Mouse (Mus musculus) stomach, postnatal 0 days (tissue): ENCODE data around the gene Vps45. TPM values are rescaled to one million over a fixed set of nuclear protein-coding genes. Genes with fewer than 3 reads are reported as not detected.

ENCODE experiments used
- ATAC-seq: fragments of 200-750 bp; cut with Nextera tagmentation; 2 replicates; pipeline ENCODE4 v1.8.0; 2017; ENCODE audit not compliant: low FRiP score, low TSS enrichment
- DNase-seq: peaks from one replicate; pipeline ENCODE4 v3.0.0-alpha.2; 2016; ENCODE audit warnings: low spot score
- H3K27ac ChIP-seq: fragments of 300-500 bp; sonication (generic); replicated peaks from 2 replicates; pipeline ENCODE4 v1.5.1; 2014; ENCODE audit warnings: mild to moderate bottlenecking, control low read depth
- H3K27me3 ChIP-seq: fragments of 300-500 bp; sonication (generic); 2 replicates; pipeline ENCODE4 v1.6.1; 2014; ENCODE audit warnings: low read length; ENCODE audit not compliant: control insufficient read depth, insufficient read depth
- H3K36me3 ChIP-seq: fragments of 300-500 bp; sonication (generic); 2 replicates; pipeline ENCODE4 v1.6.1; 2014; ENCODE audit warnings: low read length, mixed read lengths; ENCODE audit not compliant: control insufficient read depth, insufficient read depth
- H3K4me1 ChIP-seq: fragments of 300-500 bp; sonication (generic); replicated peaks from 2 replicates; pipeline ENCODE4 v1.6.1; 2014; ENCODE audit warnings: antibody characterized with exemption; ENCODE audit not compliant: control insufficient read depth, insufficient read depth
- H3K4me2 ChIP-seq: fragments of 300-500 bp; sonication (generic); replicated peaks from 2 replicates; pipeline ENCODE4 v1.6.1; 2014; ENCODE audit warnings: low read depth, mild to moderate bottlenecking, control low read depth, moderate library complexity
- H3K4me3 ChIP-seq: fragments of 300-500 bp; sonication (generic); 2 replicates; pipeline ENCODE4 v1.5.1; 2014; ENCODE audit warnings: low read depth, low read length, control low read depth
- H3K9ac ChIP-seq: fragments of 300-500 bp; sonication (generic); 2 replicates; pipeline ENCODE4 v1.6.1; 2014; ENCODE audit warnings: mild to moderate bottlenecking, low read length, control low read depth, mixed read lengths
- H3K9me3 ChIP-seq: fragments of 300-500 bp; sonication (generic); 2 replicates; pipeline ENCODE4 v1.6.1; 2016; ENCODE audit warnings: low read length; ENCODE audit not compliant: control insufficient read depth
- CTCF ChIP-seq: IDR thresholded peaks from 2 replicates; pipeline ENCODE4 v1.5.1; 2016; ENCODE audit warnings: antibody characterized with exemption, low read depth, mild to moderate bottlenecking, moderate library complexity
- EP300 ChIP-seq: optimal IDR thresholded peaks from 2 replicates; pipeline ENCODE3; 2016; ENCODE audit warnings: antibody characterized with exemption
- WGBS: fragments of 180-500 bp; shearing (Covaris S2); extraction: QIAGEN DNeasy Blood & Tissue Kit; methylation state at CpG from one replicate; pipeline ENCODE4 v1.1.7; 2014; 5-methylcytosine and 5-hydroxymethylcytosine counted together
- polyA plus RNA-seq: library from polyadenylated mRNA; unstranded; fragments of >200 nt; fragmentation: Nextera tagmentation; extraction: Ambion mirVana; gene quantifications from 2 replicates; pipeline ENCODE4 v1.2.1, GENCODE M21; 2015

The Vps45 gene
- polyA plus RNA-seq, 1 experiment from 2014 or later = 28.0 TPM

DNA sequence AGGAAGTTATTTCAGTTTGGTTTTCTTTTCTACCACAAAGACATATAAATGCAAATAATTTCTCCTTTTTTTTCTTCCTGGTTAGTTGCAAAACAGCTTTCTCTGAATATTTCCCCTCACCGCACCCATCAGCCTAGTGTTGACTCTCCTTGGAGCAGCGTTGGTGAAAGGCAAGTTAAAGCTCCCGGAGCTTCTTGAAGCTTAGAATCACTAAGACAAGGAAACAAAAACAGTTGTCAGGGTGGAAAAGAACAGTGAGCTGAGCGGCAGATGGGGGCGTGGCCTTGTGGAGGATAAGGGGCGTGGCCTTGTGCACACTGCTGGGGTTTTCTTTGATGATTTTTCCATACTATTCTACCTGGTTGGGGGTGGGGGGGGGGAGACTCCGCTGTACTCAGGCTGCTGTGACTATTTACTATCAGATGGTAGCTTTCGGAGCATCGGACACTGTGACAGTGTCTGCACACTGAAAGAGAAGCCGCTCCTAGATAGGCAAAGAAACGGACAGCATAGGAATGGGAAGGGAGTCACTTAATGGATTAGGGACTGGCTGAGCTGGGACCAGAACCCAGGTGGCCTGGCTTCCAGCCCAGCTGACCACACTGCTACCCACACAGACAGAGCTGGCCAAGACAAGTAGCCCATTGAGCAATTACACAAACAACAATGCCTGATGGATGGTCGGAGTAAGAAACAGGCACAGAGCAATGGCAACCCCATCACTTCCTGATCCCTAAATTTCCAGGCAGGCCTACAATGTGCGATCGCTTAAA lies 44.0 kb upstream of the Vps45 start:
- 17% methylated on average over 14 of the region's 14 CpGs for WGBS
- no peaks in the 10 kb centered on the region for H3K27me3 ChIP-seq
- no peak for TF ChIP-seq EP300
- TF ChIP-seq CTCF = no peak
- ATAC-seq (no peak), DNase-seq (peak; percentile 81)
- no peaks in the 10 kb centered on the region; the same call in 1 of the 2 replicates for H3K4me1 ChIP-seq
- H3K4me2 ChIP-seq = peak overlapping the region; percentile 40
- H3K27ac ChIP-seq = no peak overlapping the region
- H3K9ac ChIP-seq = no peak overlapping the region
- H3K36me3 ChIP-seq = no peaks in the 10 kb centered on the region
- H3K9me3 ChIP-seq = no peaks in the 10 kb centered on the region
- H3K4me3 ChIP-seq = peak overlapping the region; percentile 19; the same call in 1 of the 2 replicates

DNA sequence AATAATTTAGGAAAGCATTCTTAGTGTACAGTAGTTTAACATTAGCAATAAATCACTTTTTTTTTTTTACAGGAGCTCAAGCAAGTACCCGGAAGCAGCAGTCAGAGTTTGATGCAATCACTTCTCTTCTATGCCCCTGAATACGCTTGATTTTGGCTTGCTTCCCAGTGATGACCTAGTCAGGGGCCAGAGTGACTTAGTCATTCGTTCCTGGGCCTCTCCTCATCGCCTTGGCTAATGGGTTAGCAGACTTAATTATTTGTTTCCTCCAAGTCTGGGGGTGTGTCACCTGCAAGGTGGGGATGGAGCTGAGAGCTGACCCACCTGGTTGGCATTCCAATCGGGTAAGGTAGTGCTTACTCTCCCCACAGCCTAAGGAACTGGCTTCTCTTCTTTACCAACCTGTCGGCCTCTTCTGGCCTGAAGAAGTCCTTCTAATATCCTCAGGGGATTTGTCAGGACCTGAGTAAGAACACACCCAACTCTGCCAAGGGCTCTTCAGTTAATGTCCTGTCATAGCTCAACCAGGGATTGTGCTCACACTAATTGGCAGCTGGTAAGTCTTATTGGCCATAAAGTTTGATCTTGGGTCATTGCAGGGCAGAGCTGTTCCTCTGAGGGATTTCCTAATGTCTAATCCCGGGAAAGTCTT lies 40.5 kb upstream of the Vps45 start:
- H3K27ac ChIP-seq = peak overlapping the region; percentile 74
- no peak overlapping the region for H3K4me2 ChIP-seq
- DNase-seq = peak; percentile 85
- TF ChIP-seq EP300 (peak; percentile 52), CTCF (no peak)
- H3K27me3 ChIP-seq = no peaks in the 10 kb centered on the region
- WGBS = 24% methylated on average over 7 of the region's 7 CpGs
- H3K9me3 ChIP-seq = no peaks in the 10 kb centered on the region
- no peaks in the 10 kb centered on the region for H3K4me1 ChIP-seq
- ATAC-seq = peak; percentile 88
- no peaks in the 10 kb centered on the region for H3K36me3 ChIP-seq
- no peak overlapping the region for H3K4me3 ChIP-seq
- H3K9ac ChIP-seq = no peak overlapping the region

DNA sequence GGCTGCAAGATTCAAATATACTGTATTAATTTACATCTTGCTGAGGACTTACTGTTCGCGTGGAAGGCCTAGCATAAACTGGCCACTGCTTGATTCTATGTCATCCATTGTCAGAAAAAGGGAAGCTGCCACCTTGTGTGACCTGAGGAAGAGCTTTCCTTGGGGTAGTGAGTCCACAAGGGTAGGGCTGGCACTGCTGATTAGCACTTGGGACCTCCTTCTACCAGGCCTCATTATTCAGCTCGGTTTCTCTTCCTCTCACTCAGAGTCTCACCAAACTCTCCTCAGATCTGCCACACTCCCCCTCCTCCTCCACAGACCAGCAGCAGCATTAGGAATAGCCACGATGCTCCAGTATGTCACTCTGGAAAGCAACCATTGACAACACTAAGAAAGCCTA lies 39.9 kb upstream of the Vps45 start:
- no peak for TF ChIP-seq EP300
- TF ChIP-seq CTCF = no peak
- H3K4me3 ChIP-seq = no peak overlapping the region
- no peaks in the 10 kb centered on the region for H3K36me3 ChIP-seq
- no peak for DNase-seq
- no peaks in the 10 kb centered on the region for H3K9me3 ChIP-seq
- H3K4me1 ChIP-seq = no peaks in the 10 kb centered on the region
- WGBS = 55% methylated on average over 4 of the region's 4 CpGs
- H3K9ac ChIP-seq = no peak overlapping the region
- H3K27me3 ChIP-seq = no peaks in the 10 kb centered on the region
- peak overlapping the region; percentile 74 for H3K27ac ChIP-seq
- H3K4me2 ChIP-seq = no peak overlapping the region
- no peak for ATAC-seq

DNA sequence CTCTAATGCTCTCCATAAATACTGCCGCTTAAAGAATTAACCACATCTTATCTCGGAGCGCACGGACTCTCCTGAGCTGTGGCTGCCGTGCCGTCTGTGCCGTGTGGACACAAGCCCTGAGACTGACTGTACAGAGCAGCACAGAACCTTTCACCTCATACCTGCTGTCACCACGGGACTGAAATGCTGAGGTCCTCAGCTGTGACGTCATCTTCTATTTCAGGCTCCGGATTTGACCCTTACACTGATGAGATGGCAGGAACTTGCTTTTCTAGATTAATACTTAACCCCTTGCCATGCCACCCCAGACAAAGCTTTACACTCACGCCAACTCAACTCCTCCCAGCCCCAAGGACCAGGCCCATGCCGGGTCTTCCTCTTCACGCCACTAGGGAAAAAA lies 35.9 kb upstream of the Vps45 start:
- H3K9me3 ChIP-seq = no peaks in the 10 kb centered on the region
- 58% methylated on average over 13 of the region's 13 CpGs for WGBS
- no peak overlapping the region for H3K4me3 ChIP-seq
- peak; percentile 73 for DNase-seq
- no peaks in the 10 kb centered on the region for H3K27me3 ChIP-seq
- no peak overlapping the region; the same call in 1 of the 2 replicates for H3K27ac ChIP-seq
- no peak overlapping the region for H3K4me2 ChIP-seq
- peak; percentile 94 for ATAC-seq
- H3K36me3 ChIP-seq = no peaks in the 10 kb centered on the region
- H3K4me1 ChIP-seq = no peaks in the 10 kb centered on the region
- TF ChIP-seq EP300 (no peak), CTCF (no peak)
- no peak overlapping the region for H3K9ac ChIP-seq

DNA sequence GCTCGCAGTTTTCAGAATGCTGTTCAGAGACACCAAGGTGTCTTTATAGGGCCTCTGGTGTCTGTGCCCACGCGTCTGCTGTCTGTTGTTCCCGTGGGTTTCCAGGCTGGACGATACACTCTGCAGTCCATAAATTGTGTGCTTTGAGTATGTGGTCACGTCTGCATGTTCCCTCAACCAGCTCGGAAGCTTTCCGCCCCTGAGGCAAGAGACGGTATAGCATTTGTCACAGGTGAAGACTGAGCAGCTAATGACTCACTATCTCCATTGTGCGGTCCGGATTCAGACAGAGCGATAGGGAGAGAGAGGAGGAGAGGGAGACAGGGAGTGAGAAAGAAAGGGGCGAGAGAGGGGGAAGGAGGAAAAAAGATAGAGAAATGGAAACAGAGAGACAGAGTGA lies 35.2 kb upstream of the Vps45 start:
- peak; percentile 77 for ATAC-seq
- no peaks in the 10 kb centered on the region for H3K9me3 ChIP-seq
- peak; percentile 28 for TF ChIP-seq CTCF
- no peak for TF ChIP-seq EP300
- DNase-seq = peak; percentile 55
- H3K36me3 ChIP-seq = no peaks in the 10 kb centered on the region
- H3K9ac ChIP-seq = no peak overlapping the region
- H3K4me3 ChIP-seq = no peak overlapping the region
- WGBS = 50% methylated on average over 13 of the region's 13 CpGs
- H3K4me1 ChIP-seq = no peaks in the 10 kb centered on the region
- H3K4me2 ChIP-seq = 0 out of 2 replicates have a peak overlapping the region, but pooled peaks have one; percentile 3
- H3K27ac ChIP-seq = no peak overlapping the region; the same call in 1 of the 2 replicates
- no peaks in the 10 kb centered on the region for H3K27me3 ChIP-seq

DNA sequence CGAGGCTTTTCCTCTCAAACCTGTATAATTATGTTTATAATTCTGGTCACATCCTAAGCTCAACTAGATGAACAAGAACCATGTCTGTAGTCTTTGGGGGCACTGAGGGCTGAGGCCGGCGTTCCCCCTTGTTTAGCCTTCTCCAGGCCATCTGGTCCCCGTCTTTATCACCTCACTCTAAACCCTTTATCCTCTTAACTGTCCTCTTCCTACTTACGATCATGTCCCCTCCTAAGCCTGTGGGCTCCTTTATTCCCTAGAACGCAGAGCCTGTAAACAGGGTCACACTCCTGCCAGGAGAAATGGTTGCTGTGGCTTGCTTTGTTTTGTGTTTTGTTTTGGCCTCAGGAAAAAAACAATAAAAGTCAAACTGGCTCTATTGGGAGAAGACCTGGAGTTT lies 33.7 kb upstream of the Vps45 start:
- no peak for ATAC-seq
- Histone ChIP-seq H3K27me3 (no peaks in the 10 kb centered on the region), H3K9me3 (no peaks in the 10 kb centered on the region), H3K4me2 (no peak overlapping the region), H3K9ac (no peak overlapping the region), H3K4me1 (no peaks in the 10 kb centered on the region), H3K27ac (no peak overlapping the region), H3K36me3 (no peaks in the 10 kb centered on the region), H3K4me3 (no peak overlapping the region)
- no peak for TF ChIP-seq CTCF
- TF ChIP-seq EP300 = no peak
- whole genome bisulfite sequencing = 74% methylated on average over 6 of the region's 6 CpGs
- DNase-seq = no peak
